Mouse (Mus musculus) monocyte, adult 2 months (primary cell): Measurements from ENCODE around the gene Hoxa9.

ENCODE experiments used
- DNase-seq, 2 experiments: peaks; one replicate each; pipeline ENCODE4 v3.0.0; 2022; ENCODE audit warnings: low spot score in 2 of 2, low read depth in 1 of 2

Gene Hoxa9

GRCm38 (mm10) chr6:52183311-52184080 is 47.4 kb downstream of the Hoxa9 start:
- no peak for DNase-seq

- DNase-seq, result no peak
These were observed 48.1 kb downstream of the Hoxa9 start for GRCm38 (mm10) chr6:52182793-52183192.

GRCm38 (mm10) chr6:52182030-52182429 is 48.9 kb downstream of the Hoxa9 start:
- DNase-seq, result no peak

GRCm38 (mm10) chr6:52180726-52181125 is 50.2 kb downstream of the Hoxa9 start:
- DNase-seq, result no peak

- no peak for DNase-seq
These were observed 50.6 kb downstream of the Hoxa9 start for GRCm38 (mm10) chr6:52180213-52180710.

GRCm38 (mm10) chr6:52179690-52180089 is 51.2 kb downstream of the Hoxa9 start:
- no peak for DNase-seq

- DNase-seq, result no peak
These were observed 51.8 kb downstream of the Hoxa9 start for GRCm38 (mm10) chr6:52178918-52179665.

- DNase-seq, result no peak
These were observed 53.1 kb downstream of the Hoxa9 start for GRCm38 (mm10) chr6:52177806-52178205.

- DNase-seq, result no peak
These were observed 53.7 kb downstream of the Hoxa9 start, which contains the start of gene 5730596B20Rik for GRCm38 (mm10) chr6:52177061-52177735. Gene 5730596B20Rik, plus strand, starts transcription at chr6:52177498.

- no peak for DNase-seq
These were observed 54.5 kb downstream of the Hoxa9 start for GRCm38 (mm10) chr6:52176391-52176790.

- no peak for DNase-seq
These were observed 55.0 kb downstream of the Hoxa9 start for GRCm38 (mm10) chr6:52175864-52176263.

- no peak for DNase-seq
These were observed 55.7 kb downstream of the Hoxa9 start for GRCm38 (mm10) chr6:52174968-52175751.

- DNase-seq, result no peak
These were observed 57.2 kb downstream of the Hoxa9 start for GRCm38 (mm10) chr6:52173648-52174047.
